14 mouse cellular contexts compared by ENCODE assay signal in the genomic region with DNA sequence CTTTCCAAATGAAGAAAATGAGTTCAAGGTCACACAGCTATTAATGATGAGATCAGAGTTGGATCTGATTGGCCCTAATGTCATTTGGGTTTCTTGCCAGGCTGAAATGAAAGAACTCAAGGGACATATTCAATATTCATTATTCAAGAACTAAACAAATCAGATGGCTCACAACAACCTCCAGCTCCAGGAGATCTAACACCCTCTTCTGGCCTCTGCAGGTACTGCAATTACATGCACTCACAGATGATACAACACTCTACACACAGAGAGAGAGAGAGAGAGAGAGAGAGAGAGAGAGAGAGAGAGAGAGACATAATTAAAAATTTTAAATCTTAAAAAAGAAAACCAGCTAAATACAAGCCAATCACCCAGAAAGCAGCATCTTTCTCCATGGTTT.
DNase-seq lines count a peak whose midpoint lies in the region; ATAC-seq and TF ChIP-seq lines count a peak whose summit lies in the region.
"Had no signal": no experiment of that assay in that cellular context is flagged by ENCODE, and none has a peak within 500 bp of the region (broad histone marks: within the 10 kb centered on the region; RNA-seq: fewer than 3 reads in every experiment).

No protein-coding gene starts in this region.

- H3K36me3 ChIP-seq in E14TG2a.4 (ENCODE audit: insufficient read depth, low read length), result no peaks in the 10 kb centered on the region
- H3K36me3 ChIP-seq in kidney, embryonic 16.5 days (ENCODE audit: insufficient read depth, low read length), result no peaks in the 10 kb centered on the region
- H3K36me3 ChIP-seq: forebrain, embryonic 12.5 days; heart, embryonic 10.5 days; hindbrain, embryonic 15.5 days; liver, embryonic 15.5 days; neural tube, embryonic 13.5 days had no signal

- peaks cover 7% of the 10 kb centered on the region for H3K27me3 ChIP-seq in E14TG2a.4 (ENCODE audit: insufficient read depth, low read length)
- no peaks in the 10 kb centered on the region for H3K27me3 ChIP-seq in kidney, embryonic 16.5 days (ENCODE audit: insufficient read depth, low read length)
- H3K27me3 ChIP-seq: forebrain, embryonic 12.5 days; hindbrain, embryonic 15.5 days; liver, embryonic 15.5 days; neural tube, embryonic 13.5 days had no signal

- no peak overlapping the region for H3K27ac ChIP-seq in layer of hippocampus, adult 2 months
- no peak overlapping the region for H3K27ac ChIP-seq in kidney, embryonic 16.5 days (ENCODE audit: low read length)
- H3K27ac ChIP-seq: forebrain, embryonic 12.5 days; heart, embryonic 10.5 days; hindbrain, embryonic 15.5 days; liver, embryonic 15.5 days; neural tube, embryonic 13.5 days had no signal

- no peak overlapping the region for H3K4me3 ChIP-seq in layer of hippocampus, adult 2 months
- no peak overlapping the region for H3K4me3 ChIP-seq in E14TG2a.4 (replicated peaks; ENCODE audit: low read length)
- no peak overlapping the region for H3K4me3 ChIP-seq in kidney, embryonic 16.5 days (ENCODE audit: low read length)
- H3K4me3 ChIP-seq: forebrain, embryonic 12.5 days; heart, embryonic 10.5 days; hindbrain, embryonic 15.5 days; liver, embryonic 15.5 days; neural tube, embryonic 13.5 days had no signal

- H3K9ac ChIP-seq in kidney, embryonic 16.5 days (replicated peaks; ENCODE audit: low read length), result no peak overlapping the region
- H3K9ac ChIP-seq: forebrain, embryonic 12.5 days; hindbrain, embryonic 15.5 days; liver, embryonic 15.5 days; neural tube, embryonic 13.5 days had no signal

- no peaks in the 10 kb centered on the region for H3K4me1 ChIP-seq in E14TG2a.4 (replicated peaks; ENCODE audit: low read depth, low read length)
- no peaks in the 10 kb centered on the region for H3K4me1 ChIP-seq in kidney, embryonic 16.5 days (ENCODE audit: insufficient read depth, low read length)
- H3K4me1 ChIP-seq: forebrain, embryonic 12.5 days; heart, embryonic 10.5 days; liver, embryonic 15.5 days; neural tube, embryonic 13.5 days had no signal

- TF ChIP-seq CTCF in layer of hippocampus, adult 2 months (conservative IDR thresholded peaks at IDR 0.05), result peak; percentile 38
- TF ChIP-seq CTCF in E14TG2a.4 (conservative IDR thresholded peaks at IDR 0.05; ENCODE audit: low read length), result peak; percentile 43

- peak; percentile 38 for DNase-seq in adrenal gland, postnatal 14 days
- DNase-seq in adrenal gland, adult (ENCODE audit: inconsistent age in 2 of 2, low spot score in 1 of 2), result no peak
- no peak for DNase-seq in layer of hippocampus, adult 2 months (ENCODE audit: low spot score in 2 of 2)
- DNase-seq in layer of hippocampus, postnatal 10 days (ENCODE audit: low spot score in 2 of 2), result no peak
- peak; percentile 22 for DNase-seq in retina, embryonic 14.5 days (ENCODE audit: low spot score)
- no peak for DNase-seq in urinary bladder, adult 2 months (ENCODE audit: low spot score)
- DNase-seq: cerebellum, adult 2 months had no signal

- H3K9me3 ChIP-seq in E14TG2a.4 (ENCODE audit: low read length), result peaks cover 11% of the 10 kb centered on the region; the same call in 1 of the 2 replicates
- H3K9me3 ChIP-seq in kidney, embryonic 16.5 days (ENCODE audit: low read length), result no peaks in the 10 kb centered on the region
- H3K9me3 ChIP-seq: forebrain, embryonic 12.5 days; heart, embryonic 10.5 days; hindbrain, embryonic 15.5 days; liver, embryonic 15.5 days had no signal

- no peak overlapping the region for H3K4me2 ChIP-seq in kidney, embryonic 16.5 days (replicated peaks; ENCODE audit: low read depth, low read length)
- H3K4me2 ChIP-seq: forebrain, embryonic 12.5 days; hindbrain, embryonic 15.5 days; liver, embryonic 15.5 days; neural tube, embryonic 13.5 days had no signal

- no peak for ATAC-seq in kidney, embryonic 16.5 days (ENCODE audit: low FRiP score, low TSS enrichment)

Comparison
In these comparisons a context has a peak if more than half of its experiments do, and no peak if none do; other contexts are left out.
1. DNase-seq: peak in adrenal gland, postnatal 14 days (single experiment) and retina, embryonic 14.5 days (single experiment); none in adrenal gland, adult (0 of 2), layer of hippocampus, adult 2 months (0 of 2), layer of hippocampus, postnatal 10 days (0 of 2) and urinary bladder, adult 2 months (single experiment).